Mouse (Mus musculus) thymus, adult 2 months (tissue): ENCODE data around the gene Fancg.

Experiments
- CTCF ChIP-seq: fragments of 200-500 bp; IDR thresholded peaks from 2 replicates; pipeline ENCODE4 v1.5.1; 2012; ENCODE audit warnings: mild to moderate bottlenecking, control low read depth, low read length, moderate library complexity, borderline replicate concordance; ENCODE audit not compliant: control insufficient read depth, poor library complexity, insufficient read depth; ENCODE audit errors: extremely low read depth
- POLR2A ChIP-seq: fragments of 200-500 bp; IDR thresholded peaks from 2 replicates; pipeline ENCODE4 v1.6.1; 2012; ENCODE audit warnings: mild to moderate bottlenecking, low read length, control low read depth, moderate library complexity; ENCODE audit not compliant: control insufficient read depth, poor library complexity, insufficient read depth; ENCODE audit errors: extremely low read depth

DNA sequence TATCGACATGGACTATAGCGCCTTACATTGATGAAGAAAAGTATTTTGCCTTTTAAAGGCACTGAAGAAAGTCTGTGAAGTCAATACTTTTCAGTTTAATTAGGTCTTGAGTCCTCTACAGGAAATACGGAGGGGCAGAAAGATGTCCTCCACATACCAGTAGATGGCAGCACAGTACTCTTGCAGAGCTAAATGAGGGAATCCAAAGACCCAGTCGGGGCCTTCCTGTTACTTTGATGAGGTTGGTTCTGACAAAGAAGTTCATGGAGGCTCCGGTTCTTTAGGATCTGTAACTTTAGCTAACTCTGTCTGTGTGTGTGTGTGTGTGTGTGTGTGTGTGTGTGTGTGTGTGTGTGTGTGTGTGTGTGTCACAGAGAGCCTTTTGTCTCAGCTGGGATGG is 36.9 kb upstream of the Fancg start:
- TF ChIP-seq POLR2A = no peak
- no peak for TF ChIP-seq CTCF
